Mouse (Mus musculus): ENCODE measurements at regions not wholly inside any gene's neighbourhood (a gene's known extent, or its start where the extent isn't known, plus 50 kb on each side); places are given as distances from the start of the nearest gene placed in this dataset.

GRCm38 (mm10) chrX:10770575-10770974, 55.8 kb downstream of the Mid1ip1 start:
- DNase-seq (ENCODE audit: low spot score): no peak

GRCm38 (mm10) chrX:10775714-10776515, 61.1 kb downstream of the Mid1ip1 start:
- peak; percentile 65 for DNase-seq (ENCODE audit: low spot score)

DNA sequence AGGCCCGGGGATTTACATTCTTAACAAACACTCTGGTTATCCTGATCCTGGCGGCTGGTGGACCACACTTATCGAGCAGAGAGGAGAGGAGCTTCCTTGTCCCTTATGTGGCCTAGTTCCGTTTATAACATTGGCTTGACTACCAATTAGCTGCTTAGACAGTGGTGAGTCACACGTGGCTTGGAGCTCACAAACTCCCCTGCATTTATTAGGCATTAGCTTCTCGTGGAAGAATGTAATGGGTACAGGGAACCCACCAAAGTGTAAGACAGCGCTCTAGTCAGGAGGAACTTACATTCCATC, 61.7 kb downstream of the Mid1ip1 start:
- no peak for DNase-seq (ENCODE audit: low spot score)

GRCm38 (mm10) chrX:10778014-10778413, 63.2 kb downstream of the Mid1ip1 start:
- no peak for DNase-seq (ENCODE audit: low spot score)

DNA sequence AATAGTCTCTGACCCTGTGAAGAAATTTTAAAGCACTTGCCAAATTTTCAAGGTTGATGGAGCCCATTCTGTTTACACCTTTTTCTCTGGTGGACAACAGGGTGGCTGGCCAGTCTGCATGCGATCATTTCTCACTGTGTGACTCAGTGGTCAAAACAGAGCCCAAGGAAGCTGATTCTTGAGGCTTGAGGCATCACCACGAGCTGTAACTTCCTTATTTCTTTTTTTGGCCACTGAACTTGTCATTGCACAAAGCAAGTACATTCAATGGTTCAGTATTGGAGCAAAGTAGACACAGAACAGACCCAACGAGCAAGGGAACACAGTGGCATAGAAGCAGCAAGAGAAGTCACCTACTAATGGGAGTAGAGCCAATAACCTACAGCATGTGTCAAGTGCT, 71.5 kb downstream of the Mid1ip1 start:
- DNase-seq (ENCODE audit: low spot score): no peak

DNA sequence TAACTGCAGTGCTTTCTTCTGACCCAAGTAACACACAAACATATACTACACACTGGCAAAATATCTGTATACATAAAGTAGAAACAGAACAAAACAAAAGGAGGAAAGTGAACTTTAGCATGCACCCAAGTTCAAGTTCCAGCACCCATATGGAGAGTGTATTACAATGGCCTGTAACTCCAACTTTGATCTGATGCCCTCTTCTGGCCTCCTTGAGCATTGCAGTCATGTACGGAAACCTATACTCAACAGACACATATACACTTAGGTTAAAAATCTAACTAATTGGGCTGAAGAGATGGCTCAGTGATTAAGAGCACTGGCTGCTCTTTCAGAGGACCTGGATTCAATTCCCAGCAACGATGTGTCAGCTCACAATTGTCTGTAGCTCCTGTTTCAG, 72.2 kb downstream of the Mid1ip1 start:
- DNase-seq (ENCODE audit: low spot score): no peak

DNA sequence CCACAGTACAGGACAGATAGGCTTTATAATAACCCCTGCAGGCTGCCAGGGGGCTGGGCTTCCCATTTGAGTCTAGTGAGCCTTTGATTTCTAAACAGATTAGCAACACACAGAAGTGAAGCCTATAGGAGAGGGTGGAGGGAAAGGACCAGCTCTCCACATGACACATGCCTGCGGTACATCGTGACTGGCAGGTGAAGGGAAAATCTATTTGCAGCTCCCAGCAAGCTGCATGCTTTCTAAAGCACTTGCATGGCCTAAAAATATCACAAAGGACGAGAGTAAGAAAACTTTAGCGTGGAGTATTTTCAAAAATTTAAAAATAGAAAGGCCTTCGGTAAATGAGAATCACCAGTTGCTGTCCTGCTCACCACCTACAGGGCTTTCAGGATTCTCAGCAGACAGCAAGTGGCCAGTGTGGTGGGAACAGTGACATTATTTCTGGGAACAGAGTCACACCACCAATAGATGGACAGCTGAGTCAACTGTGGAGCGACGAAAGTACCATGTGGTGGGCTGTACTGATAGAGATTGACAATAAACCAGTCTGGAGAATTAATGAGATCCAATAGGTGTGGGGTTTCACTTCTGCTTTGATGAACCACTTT, 105.6 kb downstream of the Mid1ip1 start:
- DNase-seq (ENCODE audit: low spot score): no peak

GRCm38 (mm10) chrX:10833681-10834080, 118.9 kb downstream of the Mid1ip1 start:
- no peak for DNase-seq (ENCODE audit: low spot score)

DNA sequence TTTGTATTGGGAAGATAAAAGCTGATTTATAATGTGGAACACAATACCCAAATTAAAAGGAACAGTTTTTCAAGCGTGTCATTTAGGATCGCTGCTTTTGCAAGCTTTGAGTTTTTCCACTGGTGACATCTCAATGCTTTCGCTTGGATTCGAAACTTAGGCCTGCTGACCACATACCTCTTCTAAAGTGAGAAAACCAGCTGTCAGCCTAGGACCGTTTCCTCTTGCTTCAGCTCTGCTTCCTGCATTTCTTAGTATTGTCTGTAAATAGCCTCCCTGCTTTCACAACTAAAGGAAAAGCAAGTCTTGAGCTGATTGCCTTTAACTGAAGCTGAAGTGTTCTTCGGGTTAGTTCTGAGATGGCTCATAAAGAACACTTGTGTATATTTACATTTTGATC, 142.3 kb downstream of the Mid1ip1 start:
- DNase-seq (ENCODE audit: low spot score): no peak

DNA sequence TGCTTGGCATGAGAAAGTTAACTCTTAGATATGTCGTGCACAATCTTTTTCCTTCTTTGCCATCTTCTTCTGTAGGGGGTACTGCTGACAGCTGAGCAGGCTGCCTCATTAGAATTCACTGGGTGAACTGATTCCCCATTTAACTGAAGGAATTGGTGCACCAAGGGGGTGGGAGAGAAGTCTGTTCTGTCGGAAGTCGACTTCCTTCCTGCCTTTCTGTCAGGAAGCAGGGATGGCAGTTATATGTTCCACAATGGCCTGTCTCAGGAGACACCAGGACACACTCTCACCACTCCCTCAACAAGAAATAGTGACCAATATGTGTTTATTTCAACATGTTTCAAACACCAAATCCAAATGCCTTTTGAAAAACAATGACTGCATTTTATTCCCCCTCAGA, 142.9 kb downstream of the Mid1ip1 start:
- DNase-seq (ENCODE audit: low spot score): no peak

GRCm38 (mm10) chrX:10871613-10872012, 156.8 kb downstream of the Mid1ip1 start:
- DNase-seq (ENCODE audit: low spot score): no peak

GRCm38 (mm10) chrX:10877856-10878255, 163.0 kb downstream of the Mid1ip1 start:
- no peak for DNase-seq (ENCODE audit: low spot score)

DNA sequence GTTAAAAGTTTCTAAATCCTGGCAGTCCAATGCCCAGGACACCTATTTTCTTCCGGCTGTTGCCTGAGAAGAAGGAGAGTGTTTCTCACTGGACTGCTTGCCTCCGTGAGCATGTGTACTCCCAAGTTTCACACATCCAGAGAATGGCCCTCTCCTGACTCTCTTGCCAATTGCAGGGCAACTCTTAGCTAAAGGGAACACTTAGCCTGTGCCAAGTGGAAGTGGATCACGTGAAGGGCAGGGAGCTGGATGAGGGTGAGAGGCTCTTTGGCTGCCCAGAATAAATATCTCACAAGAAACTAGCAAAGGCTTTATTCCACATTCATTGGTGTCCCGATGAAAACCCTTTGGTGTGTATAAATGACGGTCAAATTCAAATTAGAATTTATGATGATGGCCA, 164.1 kb downstream of the Mid1ip1 start:
- no peak for DNase-seq (ENCODE audit: low spot score)

- no peak for DNase-seq (ENCODE audit: low spot score)
Observed at GRCm38 (mm10) chrX:10883729-10884464, 169.1 kb downstream of the Mid1ip1 start.

GRCm38 (mm10) chrX:10892815-10893214, 178.0 kb downstream of the Mid1ip1 start:
- no peak for DNase-seq (ENCODE audit: low spot score)

GRCm38 (mm10) chrX:10896193-10896955, 181.6 kb downstream of the Mid1ip1 start:
- no peak for DNase-seq (ENCODE audit: low spot score)

DNA sequence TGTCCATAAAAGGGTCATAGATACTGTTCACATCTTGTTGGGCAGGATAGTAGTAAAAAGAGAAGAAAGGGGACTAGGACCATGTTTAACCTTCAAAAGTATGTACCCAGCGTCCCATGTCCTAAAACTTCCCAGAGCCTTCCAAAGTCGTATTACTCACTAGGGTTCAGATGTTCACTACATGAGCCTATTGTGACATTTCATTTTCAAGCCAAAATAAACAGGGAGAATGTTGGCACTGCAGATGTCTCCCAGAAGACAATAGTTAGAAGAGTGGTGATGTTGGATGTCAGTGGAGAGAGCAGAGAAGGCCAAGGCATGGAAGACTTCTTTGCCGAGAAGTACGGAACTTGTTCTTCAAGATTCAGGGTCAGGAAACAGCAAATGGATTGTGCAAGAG, 187.9 kb downstream of the Mid1ip1 start:
- DNase-seq (ENCODE audit: low spot score): no peak

- no peak for DNase-seq (ENCODE audit: low spot score)
Observed at GRCm38 (mm10) chrX:10904072-10904471, 189.3 kb downstream of the Mid1ip1 start.

GRCm38 (mm10) chrX:10904889-10905288, 190.1 kb downstream of the Mid1ip1 start:
- no peak for DNase-seq (ENCODE audit: low spot score)

DNA sequence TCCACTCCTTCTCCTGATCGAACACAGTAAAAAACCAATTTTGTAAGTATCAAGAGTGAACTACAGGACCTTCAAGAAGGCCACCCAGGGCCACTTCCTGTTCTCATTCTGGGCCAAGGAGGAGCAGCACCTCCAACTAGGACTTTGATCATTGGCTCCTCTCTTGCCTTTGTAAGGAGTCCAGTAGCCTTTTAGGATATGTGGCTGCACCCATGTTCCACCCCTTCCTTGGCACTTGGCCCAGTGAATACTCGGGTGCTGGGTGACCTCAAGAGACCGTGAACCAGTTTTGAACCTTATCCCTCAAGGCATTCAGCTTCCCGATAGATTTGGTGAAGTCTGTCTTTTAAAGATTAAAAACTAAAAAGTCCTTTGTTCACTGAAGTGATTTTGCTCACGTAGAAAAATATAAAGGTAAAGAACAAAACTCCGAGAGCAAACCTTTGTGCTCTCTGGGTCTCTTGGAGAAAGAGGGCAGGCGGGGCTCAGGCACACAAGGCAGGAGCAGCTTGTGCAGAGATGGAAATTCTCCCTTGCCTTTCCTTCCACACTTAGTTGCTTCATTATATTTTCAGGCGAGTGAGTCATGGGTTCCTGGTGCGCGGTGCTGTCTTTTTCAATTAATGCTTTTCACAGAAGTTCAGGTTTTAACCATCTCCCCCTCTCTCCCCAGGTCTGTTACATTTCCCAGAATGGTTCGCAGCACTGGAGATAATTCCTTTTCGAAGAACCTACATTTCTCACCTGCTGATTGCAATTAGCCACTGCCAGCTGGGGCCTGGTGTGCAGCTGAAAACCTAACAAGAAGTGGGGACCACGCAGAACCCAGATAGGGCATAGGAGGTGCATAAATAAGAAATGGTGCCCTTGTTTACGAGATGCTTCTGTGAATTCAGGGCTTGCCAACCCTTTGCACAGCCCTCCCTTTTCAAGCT, 196.6 kb downstream of the Mid1ip1 start:
- no peak for DNase-seq (ENCODE audit: low spot score)
